Mouse (Mus musculus) CD4-positive helper T cell, adult 2 months (primary cell): ENCODE measurements around the gene Hspd1.
A peak's percentile ranks its signal among the peaks of the same experiment; 100 is the strongest.

Source experiments
- DNase-seq: peaks from one replicate; pipeline ENCODE4 v3.0.0-alpha.2; 2012; ENCODE audit warnings: low read depth, missing footprints, low spot score

Hspd1 gene

DNA sequence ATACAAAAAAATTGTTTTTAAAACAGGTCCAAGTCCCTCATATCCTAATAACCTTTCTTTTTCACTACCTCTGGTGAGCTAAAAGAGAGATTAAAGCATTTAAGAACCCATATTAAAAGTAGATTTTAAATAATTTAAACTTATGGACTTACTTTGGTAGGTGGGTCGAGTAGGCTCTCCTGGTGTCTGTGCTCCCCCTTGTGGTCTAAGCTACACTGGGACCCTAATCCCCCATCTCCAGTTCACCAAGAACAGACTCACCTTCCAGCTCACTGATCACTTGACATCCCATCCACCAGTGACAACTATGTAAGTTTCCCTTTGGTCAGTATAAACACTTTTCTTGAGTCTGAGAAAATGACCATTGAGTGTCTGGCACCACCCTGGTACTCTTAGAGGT is 45.8 kb downstream of the Hspd1 start:
- DNase-seq, result peak; percentile 52

DNA sequence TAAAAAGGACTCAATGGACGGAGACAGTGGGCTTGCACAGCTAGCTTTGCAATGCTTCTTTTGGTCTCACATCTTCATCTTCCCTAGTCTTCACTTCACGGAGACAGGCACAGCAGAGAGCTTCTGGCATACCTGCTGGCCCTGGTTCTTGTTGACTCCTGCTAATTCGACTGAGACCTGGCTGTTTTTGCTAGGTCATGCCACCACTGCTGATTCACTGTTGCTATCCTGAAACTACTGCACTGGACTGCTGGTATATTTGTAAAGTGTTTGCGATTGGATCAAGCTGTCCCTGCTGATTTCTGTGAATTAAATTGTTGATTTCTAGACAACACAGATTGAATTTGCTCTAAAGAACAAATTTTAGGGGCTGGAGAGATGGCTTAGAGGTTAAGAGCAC is 46.4 kb downstream of the Hspd1 start:
- DNase-seq, result no peak

- DNase-seq, result no peak
Measured at GRCm38 (mm10) chr1:55039944-55040343, 48.1 kb downstream of the Hspd1 start.

DNA sequence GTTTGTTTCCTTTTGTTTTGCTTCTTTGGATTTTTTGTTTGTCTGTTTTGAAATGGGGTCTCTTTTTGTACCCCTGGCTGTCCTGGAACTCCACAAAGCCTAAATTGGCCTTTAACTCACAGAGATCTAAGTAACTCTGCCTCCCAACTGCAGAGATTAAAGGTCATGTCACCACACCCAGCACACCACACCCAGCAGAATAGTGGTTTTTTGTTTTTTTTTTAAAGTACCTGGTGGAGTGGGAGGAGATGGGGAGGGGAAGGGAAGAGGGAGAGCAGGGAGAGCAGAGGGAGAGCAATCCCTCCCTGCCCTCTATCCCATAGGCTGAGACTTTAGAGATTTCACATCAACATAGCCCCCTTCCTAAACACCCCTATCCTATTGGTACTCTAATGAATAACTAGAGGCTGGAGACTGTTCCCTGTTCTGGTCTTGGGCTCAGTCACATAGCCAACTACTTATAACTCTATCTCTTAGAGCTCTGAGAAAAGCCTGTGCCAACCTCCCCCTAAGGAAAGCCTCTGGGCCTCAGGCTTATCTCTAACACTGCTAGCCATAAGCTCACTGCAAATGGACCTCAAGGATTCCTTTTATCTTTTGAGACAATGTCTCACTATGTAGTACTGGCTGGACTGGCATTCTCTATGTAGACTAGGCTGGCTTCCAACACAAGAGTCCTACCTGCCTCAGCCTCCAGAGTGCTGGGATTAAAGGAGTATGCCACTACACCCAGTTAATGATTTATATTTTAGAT is 56.8 kb downstream of the Hspd1 start:
- DNase-seq, result peak; percentile 51

GRCm38 (mm10) chr1:55029446-55029845 is 58.6 kb downstream of the Hspd1 start:
- DNase-seq, result peak; percentile 42

- DNase-seq, result peak; percentile 81
Measured at GRCm38 (mm10) chr1:55028512-55029249, 59.4 kb downstream of the Hspd1 start.

DNA sequence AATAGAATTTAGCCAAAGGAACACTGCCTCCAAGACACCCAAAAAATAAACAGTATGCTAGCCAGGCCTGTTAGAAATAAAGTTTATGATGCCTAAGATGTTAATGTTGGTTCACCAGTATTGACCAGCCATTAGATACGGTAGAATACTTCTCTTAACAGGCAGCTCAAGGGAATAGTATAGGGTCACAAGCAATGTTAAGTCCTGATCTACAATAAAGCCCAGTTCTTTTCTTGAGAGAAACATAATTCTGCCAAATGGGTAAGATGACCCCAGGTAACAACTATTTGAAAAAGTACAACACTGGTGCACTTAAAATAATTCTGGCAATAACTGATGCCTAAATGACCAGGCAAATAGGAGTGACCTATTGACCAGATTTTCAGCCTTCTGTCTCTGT is 60.1 kb downstream of the Hspd1 start:
- no peak for DNase-seq
